Mouse (Mus musculus) liver, postnatal 0 days (tissue): ENCODE measurements around the gene Pbx2.

Experiments used
- CTCF ChIP-seq: sonication (generic); IDR thresholded peaks from 2 replicates; pipeline ENCODE4 v1.5.1; 2016; ENCODE audit warnings: antibody characterized with exemption, low read depth
- EP300 ChIP-seq: IDR thresholded peaks from 2 replicates; pipeline ENCODE4 v1.6.1; 2016; ENCODE audit warnings: antibody characterized with exemption, low read depth, mild to moderate bottlenecking

GRCm38 (mm10) chr17:34627093-34627942 is 36.3 kb downstream of the Pbx2 start:
- TF ChIP-seq CTCF = no peak
- TF ChIP-seq EP300 = no peak
